Mouse (Mus musculus) bone marrow, adult 2 months (tissue): Measurements from ENCODE around the gene Sec61g. TPM values are rescaled to one million over a fixed set of nuclear protein-coding genes. Genes with fewer than 3 reads are reported as not detected.
"Not testable (repeated sequence)": the region's sequence is repeated elsewhere in the genome, so short reads cannot be mapped to it uniquely, and the experiment has no call there.

Experiments
- H3K27ac ChIP-seq: fragments of 200-500 bp; 2 replicates; pipeline ENCODE4 v1.5.1; 2012; ENCODE audit warnings: low read depth, mild to moderate bottlenecking, control low read depth, inconsistent platforms, low read length; ENCODE audit not compliant: control insufficient read depth, poor library complexity, insufficient read depth
- H3K4me1 ChIP-seq: fragments of 200-500 bp; 2 replicates; pipeline ENCODE4 v1.6.1; 2011; ENCODE audit warnings: low read length; ENCODE audit not compliant: control insufficient read depth, insufficient read depth
- H3K4me3 ChIP-seq: fragments of 200-500 bp; replicated peaks from 2 replicates; pipeline ENCODE3; 2011; ENCODE audit warnings: mild to moderate bottlenecking, low read depth, low read length, control low read depth; ENCODE audit not compliant: control insufficient read depth
- CTCF ChIP-seq: fragments of 200-500 bp; IDR thresholded peaks from 2 replicates; pipeline ENCODE4 v1.5.1; 2011; ENCODE audit warnings: low read length, control low read depth; ENCODE audit not compliant: control insufficient read depth, insufficient read depth
- POLR2A ChIP-seq: fragments of 200-500 bp; IDR thresholded peaks from 2 replicates; pipeline ENCODE4 v1.6.1; 2011; ENCODE audit warnings: low read depth, mild to moderate bottlenecking, control low read depth, low read length, borderline replicate concordance; ENCODE audit not compliant: control insufficient read depth
- WGBS: fragments of 180-500 bp; shearing (Covaris S2); methylation state at CpG from one replicate; pipeline ENCODE4 v1.1.7; 2018; 5-methylcytosine and 5-hydroxymethylcytosine counted together
- polyA plus RNA-seq: library from polyadenylated mRNA; stranded (reverse); fragments of >200 nt; gene quantifications from 2 replicates; pipeline ENCODE4 v1.2.4, GENCODE M21; 2011; ENCODE audit warnings: low replicate concordance; ENCODE audit not compliant: missing spikeins, insufficient read depth, insufficient read length

Gene Sec61g
- polyA plus RNA-seq, 1 experiment, result 44.4 TPM

GRCm38 (mm10) chr11:16526467-16526866, 18.2 kb upstream of the Sec61g start:
- H3K4me3 ChIP-seq, result no peak overlapping the region
- H3K27ac ChIP-seq, result no peak overlapping the region
- TF ChIP-seq CTCF (no peak), POLR2A (no peak)
- no peaks in the 10 kb centered on the region for H3K4me1 ChIP-seq
- WGBS, result 51% methylated on average over 2 of the region's 2 CpGs

DNA sequence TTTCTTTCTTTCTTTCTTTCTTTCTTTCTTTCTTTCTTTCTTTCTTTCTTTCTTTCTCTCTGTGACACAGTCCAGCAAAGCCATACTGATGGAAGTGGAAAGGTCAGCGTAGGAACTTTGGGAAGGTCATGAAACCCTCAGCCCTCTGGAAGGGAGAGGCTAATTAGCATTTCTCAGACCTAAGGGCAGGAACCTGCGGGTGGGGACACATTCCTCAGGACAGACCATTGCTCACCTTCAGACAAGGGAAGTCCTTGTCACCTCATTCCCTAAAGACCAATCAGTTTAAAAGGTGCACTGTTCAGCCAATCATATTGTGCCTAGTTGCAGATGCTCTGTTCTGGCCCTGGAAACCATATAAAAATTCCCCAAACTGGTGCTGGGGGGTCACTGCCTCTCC, 17.4 kb upstream of the Sec61g start:
- no peak overlapping the region for H3K27ac ChIP-seq
- H3K4me3 ChIP-seq, result no peak overlapping the region
- WGBS, result 63% methylated on average over 2 of the region's 2 CpGs
- no peaks in the 10 kb centered on the region for H3K4me1 ChIP-seq
- TF ChIP-seq POLR2A, result no peak
- TF ChIP-seq CTCF, result no peak

GRCm38 (mm10) chr11:16524917-16525640, 16.8 kb upstream of the Sec61g start:
- Histone ChIP-seq H3K4me3 (no peak overlapping the region), H3K4me1 (no peaks in the 10 kb centered on the region), H3K27ac (no peak overlapping the region)
- 39% methylated on average over 3 of the region's 3 CpGs for whole genome bisulfite sequencing
- TF ChIP-seq POLR2A (no peak), CTCF (no peak)

DNA sequence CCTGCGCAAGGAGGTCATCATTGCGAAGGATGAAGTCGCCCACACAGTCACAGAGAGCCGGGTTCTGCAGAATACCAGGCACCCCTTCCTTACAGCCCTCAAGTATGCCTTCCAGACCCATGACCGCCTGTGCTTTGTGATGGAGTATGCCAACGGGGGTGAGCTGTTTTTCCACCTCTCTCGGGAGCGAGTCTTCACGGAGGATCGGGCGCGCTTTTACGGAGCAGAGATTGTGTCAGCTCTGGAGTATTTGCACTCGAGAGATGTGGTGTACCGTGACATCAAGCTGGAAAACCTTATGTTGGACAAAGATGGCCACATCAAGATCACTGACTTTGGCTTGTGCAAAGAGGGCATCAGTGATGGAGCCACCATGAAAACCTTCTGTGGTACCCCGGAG, 6.8 kb upstream of the Sec61g start:
- not testable (repeated sequence) for H3K4me3 ChIP-seq, H3K27ac ChIP-seq, H3K4me1 ChIP-seq
- 89% methylated on average over 16 of the region's 16 CpGs for WGBS

- H3K4me3 ChIP-seq, H3K4me1 ChIP-seq, H3K27ac ChIP-seq: not testable (repeated sequence)
- WGBS, result 67% methylated on average over 23 of the region's 23 CpGs
Measured at GRCm38 (mm10) chr11:16514221-16514620, 5.9 kb upstream of the Sec61g start.

DNA sequence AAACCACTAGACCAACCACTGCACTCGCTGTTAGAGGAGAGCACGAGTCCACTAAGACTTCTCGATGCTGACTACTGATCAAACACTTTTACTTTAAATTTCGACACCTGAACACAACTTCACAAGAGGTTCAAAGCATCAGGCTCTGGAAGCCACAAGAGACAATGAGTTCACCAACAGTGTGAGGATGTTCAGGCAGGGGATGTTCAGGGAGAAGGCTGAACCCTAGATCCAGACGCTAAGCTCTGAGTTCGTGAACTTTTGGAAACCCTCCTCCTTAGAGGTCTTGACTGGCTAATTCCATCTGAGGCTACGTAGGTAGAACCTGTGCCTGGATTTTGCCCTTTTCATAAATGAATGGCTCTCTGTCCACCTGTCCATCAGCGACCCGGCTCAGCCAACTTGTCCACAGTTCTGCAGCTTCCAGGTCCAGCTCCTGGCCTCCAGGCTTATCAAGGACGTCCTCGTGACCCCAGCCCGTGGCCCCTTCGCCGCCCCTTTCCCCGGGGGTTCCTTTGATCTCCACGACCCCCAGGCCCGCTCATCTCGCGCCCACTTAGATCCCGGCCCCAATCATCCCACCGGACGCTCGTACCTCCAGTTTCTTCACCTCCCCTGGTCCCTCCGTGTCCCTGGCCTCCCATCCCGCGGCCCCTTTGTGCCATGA, 766 bp downstream of the Sec61g start:
- WGBS, result 2% methylated on average over 26 of the region's 26 CpGs
- peak overlapping the region; percentile 69 for H3K27ac ChIP-seq

DNA sequence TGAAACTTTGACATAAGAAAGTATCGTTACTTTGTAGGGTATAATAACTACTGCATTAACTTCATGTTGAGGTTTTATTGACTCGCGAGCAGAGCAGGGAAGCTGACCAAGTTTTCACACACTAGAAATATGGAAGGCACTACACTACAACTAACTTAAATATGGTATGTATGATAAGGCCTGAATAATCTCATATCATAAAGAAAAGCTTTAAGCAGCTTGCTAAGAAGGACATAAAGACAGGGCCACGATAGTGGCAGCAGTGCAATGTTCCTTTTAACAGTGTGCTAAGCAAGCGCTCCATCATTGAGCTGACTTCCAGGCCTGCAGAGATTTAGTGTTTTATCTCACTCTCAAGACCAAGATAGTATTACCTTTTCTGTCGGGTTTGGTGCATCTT, 2.3 kb downstream of the Sec61g start:
- WGBS, result 71% methylated on average over 6 of the region's 6 CpGs
- H3K4me3 ChIP-seq, result no peak overlapping the region
- no peaks in the 10 kb centered on the region for H3K4me1 ChIP-seq
- TF ChIP-seq POLR2A, result no peak
- TF ChIP-seq CTCF, result no peak
- H3K27ac ChIP-seq, result no peak overlapping the region

More for the DNA sequence above, 766 bp downstream of the Sec61g start:
- Histone ChIP-seq H3K4me3 (peak overlapping the region; percentile 99), H3K4me1 (no peaks in the 10 kb centered on the region)
- TF ChIP-seq CTCF, result no peak
- TF ChIP-seq POLR2A, result no peak

- peak overlapping the region; percentile 87 for H3K27ac ChIP-seq
- 55% methylated on average over 5 of the region's 5 CpGs for whole genome bisulfite sequencing
- peak overlapping the region; percentile 49 for H3K4me3 ChIP-seq
- TF ChIP-seq CTCF (no peak), POLR2A (no peak)
- H3K4me1 ChIP-seq, result no peaks in the 10 kb centered on the region
Measured at GRCm38 (mm10) chr11:16503150-16503549, 5.1 kb downstream of the Sec61g start.

DNA sequence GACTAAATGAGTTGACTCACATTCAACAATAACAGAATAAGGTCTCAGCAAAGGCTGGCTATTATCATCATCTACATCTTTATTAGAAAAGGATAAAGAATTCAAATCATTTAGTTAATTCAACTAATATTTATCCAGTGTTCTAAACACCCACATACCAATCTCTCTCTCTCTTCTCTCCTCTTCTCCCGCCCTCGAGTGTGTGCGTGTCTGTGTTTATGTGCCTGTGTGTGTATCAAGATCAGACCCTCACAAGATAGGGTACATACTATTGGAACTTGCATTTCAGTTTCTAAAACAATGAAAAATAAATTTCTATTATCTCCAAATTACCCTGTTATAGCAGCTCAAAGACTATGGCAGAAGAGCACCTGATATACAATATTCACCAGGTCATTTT, 5.5 kb downstream of the Sec61g start:
- 64% methylated on average over 3 of the region's 3 CpGs for WGBS
- Histone ChIP-seq H3K27ac (no peak overlapping the region), H3K4me3 (no peak overlapping the region), H3K4me1 (no peaks in the 10 kb centered on the region)
- TF ChIP-seq CTCF (no peak), POLR2A (no peak)
